Mouse (Mus musculus) neural tube, embryonic 15.5 days (tissue): Measurements from ENCODE around the gene Nfe2. TPM values are rescaled to one million over a fixed set of nuclear protein-coding genes. Genes with fewer than 3 reads are reported as not detected.
A peak's percentile ranks its signal among the peaks of the same experiment; 100 is the strongest.

ENCODE experiments used
- ATAC-seq: fragments of 200-750 bp; cut with Nextera tagmentation; 2 replicates; pipeline ENCODE4 v1.8.0; 2017; ENCODE audit warnings: mild to moderate bottlenecking, moderate TSS enrichment, moderate library complexity; ENCODE audit not compliant: low FRiP score
- H3K27ac ChIP-seq: fragments of 300-500 bp; sonication (generic); replicated peaks from 2 replicates; pipeline ENCODE4 v1.5.1; 2015; ENCODE audit warnings: mild to moderate bottlenecking, inconsistent platforms
- H3K27me3 ChIP-seq: fragments of 300-500 bp; sonication (generic); replicated peaks from 2 replicates; pipeline ENCODE4 v1.6.1; 2015; ENCODE audit warnings: inconsistent platforms
- H3K36me3 ChIP-seq: fragments of 300-500 bp; sonication (generic); 2 replicates; pipeline ENCODE4 v1.6.1; 2015; ENCODE audit warnings: inconsistent platforms
- H3K4me1 ChIP-seq: fragments of 300-500 bp; sonication (generic); 2 replicates; pipeline ENCODE4 v1.6.1; 2015; ENCODE audit warnings: inconsistent platforms
- H3K4me2 ChIP-seq: fragments of 300-500 bp; sonication (generic); 2 replicates; pipeline ENCODE4 v1.6.1; 2015; ENCODE audit warnings: inconsistent platforms, mild to moderate bottlenecking, moderate library complexity
- H3K4me3 ChIP-seq: fragments of 300-500 bp; sonication (generic); replicated peaks from 2 replicates; pipeline ENCODE4 v1.5.1; 2015; ENCODE audit warnings: mild to moderate bottlenecking, inconsistent platforms
- H3K9ac ChIP-seq: fragments of 300-500 bp; sonication (generic); replicated peaks from 2 replicates; pipeline ENCODE4 v1.6.1; 2015; ENCODE audit warnings: mild to moderate bottlenecking, inconsistent platforms
- H3K9me3 ChIP-seq: fragments of 300-500 bp; sonication (generic); replicated peaks from 2 replicates; pipeline ENCODE4 v1.6.1; 2016; ENCODE audit warnings: inconsistent platforms
- WGBS: fragments of 180-500 bp; shearing (Covaris S2); methylation state at CpG from one replicate; pipeline ENCODE4 v1.1.7; 2015; ENCODE audit warnings: mixed read lengths; 5-methylcytosine and 5-hydroxymethylcytosine counted together
- polyA plus RNA-seq: library from polyadenylated mRNA; unstranded; fragments of >200 nt; fragmentation: Nextera tagmentation; extraction: Ambion mirVana; gene quantifications from 2 replicates; pipeline ENCODE4 v1.2.1, GENCODE M21; 2015

The Nfe2 gene
- polyA plus RNA-seq, 1 experiment from 2014 or later = 0.99 TPM

GRCm38 (mm10) chr15:103228904-103229303 lies 29.3 kb downstream of the Nfe2 start:
- H3K9me3 ChIP-seq = no peaks in the 10 kb centered on the region
- no peaks in the 10 kb centered on the region for H3K36me3 ChIP-seq
- H3K27me3 ChIP-seq = no peaks in the 10 kb centered on the region
- H3K9ac ChIP-seq = no peak overlapping the region
- H3K4me2 ChIP-seq = no peak overlapping the region
- 0 out of 2 replicates have a peak, but pooled peaks cover 8% of the 10 kb centered on the region for H3K4me1 ChIP-seq
- no peak overlapping the region for H3K4me3 ChIP-seq
- 81% methylated on average over 2 of the region's 2 CpGs for WGBS
- ATAC-seq = no peak
- H3K27ac ChIP-seq = no peak overlapping the region

GRCm38 (mm10) chr15:103227572-103227971 lies 30.6 kb downstream of the Nfe2 start:
- 0 out of 2 replicates have a peak, but pooled peaks cover 8% of the 10 kb centered on the region for H3K4me1 ChIP-seq
- H3K27ac ChIP-seq = no peak overlapping the region
- WGBS = 90% methylated on average over 2 of the region's 2 CpGs
- ATAC-seq = no peak
- no peaks in the 10 kb centered on the region for H3K27me3 ChIP-seq
- H3K36me3 ChIP-seq = no peaks in the 10 kb centered on the region
- no peaks in the 10 kb centered on the region for H3K9me3 ChIP-seq
- H3K9ac ChIP-seq = no peak overlapping the region
- no peak overlapping the region for H3K4me2 ChIP-seq
- H3K4me3 ChIP-seq = no peak overlapping the region

DNA sequence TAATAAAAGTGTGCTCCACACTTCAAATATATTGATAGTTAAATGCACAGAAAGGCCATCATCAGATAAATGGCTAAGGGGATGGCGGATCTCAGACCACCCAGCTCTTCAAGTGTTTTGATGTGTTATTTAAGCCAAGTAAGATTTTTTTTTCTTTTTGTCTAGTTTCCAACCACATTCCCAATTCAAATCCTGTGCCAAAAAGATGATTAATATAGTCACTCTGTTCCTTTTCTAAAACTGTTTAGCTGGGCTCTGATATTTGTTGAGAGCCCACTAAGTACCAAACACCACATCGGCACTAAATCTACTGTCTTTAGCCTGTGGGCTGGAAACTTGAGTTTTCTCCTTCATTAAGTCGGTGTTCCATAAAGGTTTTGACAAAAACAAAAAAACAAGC lies 31.2 kb downstream of the Nfe2 start:
- WGBS = 75% methylated on average over 3 of the region's 3 CpGs
- no peak overlapping the region for H3K4me2 ChIP-seq

DNA sequence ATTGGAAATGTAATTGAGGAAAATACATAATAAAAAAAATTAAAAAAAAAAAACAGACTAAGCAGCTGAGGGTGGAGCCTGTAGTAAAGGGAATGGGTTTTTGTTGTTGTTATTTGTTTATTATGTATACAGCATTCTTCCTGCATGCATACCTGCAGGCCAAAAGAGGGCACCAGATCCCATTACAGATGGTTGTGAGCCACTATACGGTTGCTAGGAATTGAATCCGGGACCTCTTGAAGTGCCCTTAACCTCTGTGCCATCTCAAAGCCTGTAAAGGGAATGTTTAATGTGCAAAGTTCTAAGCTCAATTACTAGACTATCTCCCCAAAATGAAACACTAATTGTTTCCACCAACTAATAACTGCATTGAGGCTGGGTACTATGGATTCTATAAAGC lies 34.0 kb downstream of the Nfe2 start:
- peaks cover 18% of the 10 kb centered on the region; the same call in 1 of the 2 replicates for H3K4me1 ChIP-seq
- WGBS = 83% methylated on average over 2 of the region's 2 CpGs
- no peak overlapping the region for H3K27ac ChIP-seq
- H3K27me3 ChIP-seq = no peaks in the 10 kb centered on the region
- H3K4me2 ChIP-seq = no peak overlapping the region
- H3K9ac ChIP-seq = no peak overlapping the region
- H3K9me3 ChIP-seq = no peaks in the 10 kb centered on the region
- no peak overlapping the region for H3K4me3 ChIP-seq
- no peak for ATAC-seq
- no peaks in the 10 kb centered on the region for H3K36me3 ChIP-seq

More for the DNA sequence above, 31.2 kb downstream of the Nfe2 start:
- H3K9ac ChIP-seq = no peak overlapping the region
- H3K36me3 ChIP-seq = no peaks in the 10 kb centered on the region
- H3K27me3 ChIP-seq = no peaks in the 10 kb centered on the region
- no peaks in the 10 kb centered on the region for H3K9me3 ChIP-seq
- H3K4me3 ChIP-seq = no peak overlapping the region
- ATAC-seq = no peak
- 0 out of 2 replicates have a peak, but pooled peaks cover 8% of the 10 kb centered on the region for H3K4me1 ChIP-seq
- no peak overlapping the region for H3K27ac ChIP-seq

DNA sequence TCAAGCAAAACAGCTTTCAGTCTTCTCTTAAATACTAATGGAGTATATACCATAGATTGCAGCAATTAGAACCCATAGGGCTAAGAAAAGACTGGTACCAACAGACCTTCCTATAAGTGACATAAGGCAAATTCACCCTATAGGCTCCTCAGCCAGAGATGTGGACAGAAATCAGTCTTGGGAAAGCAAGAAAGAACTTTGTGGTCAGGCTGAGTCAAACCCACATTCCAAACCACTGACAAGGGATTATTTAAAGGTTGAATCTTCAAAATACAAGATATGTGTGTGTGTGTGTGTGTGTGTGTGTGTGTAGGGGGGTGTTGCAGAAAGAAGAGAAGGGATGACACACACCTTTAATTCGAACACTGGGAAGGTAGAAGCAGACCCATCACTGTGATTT lies 36.8 kb downstream of the Nfe2 start:
- Histone ChIP-seq H3K27me3 (no peaks in the 10 kb centered on the region), H3K4me2 (no peak overlapping the region), H3K4me1 (peaks cover 10% of the 10 kb centered on the region; the same call in 1 of the 2 replicates), H3K9ac (no peak overlapping the region), H3K4me3 (no peak overlapping the region), H3K36me3 (no peaks in the 10 kb centered on the region), H3K9me3 (no peaks in the 10 kb centered on the region), H3K27ac (peak overlapping the region; percentile 51)
- WGBS = 90% methylated on average over 1 of the region's 1 CpGs
- ATAC-seq = no peak

- no peaks in the 10 kb centered on the region for H3K36me3 ChIP-seq
- H3K27ac ChIP-seq = peak overlapping the region; percentile 51
- H3K9ac ChIP-seq = no peak overlapping the region
- H3K27me3 ChIP-seq = no peaks in the 10 kb centered on the region
- peaks cover 15% of the 10 kb centered on the region for H3K4me1 ChIP-seq
- H3K9me3 ChIP-seq = no peaks in the 10 kb centered on the region
- H3K4me2 ChIP-seq = no peak overlapping the region
- 34% methylated on average over 3 of the region's 3 CpGs for WGBS
- ATAC-seq = 0 out of 2 replicates have a peak, but pooled peaks have one; percentile 24
- no peak overlapping the region for H3K4me3 ChIP-seq
Observed at GRCm38 (mm10) chr15:103220785-103221184, 37.4 kb downstream of the Nfe2 start.

GRCm38 (mm10) chr15:103216052-103216451 lies 42.2 kb downstream of the Nfe2 start:
- Histone ChIP-seq H3K4me3 (no peak overlapping the region), H3K9ac (no peak overlapping the region), H3K9me3 (no peaks in the 10 kb centered on the region), H3K27ac (peak overlapping the region; percentile 86), H3K4me2 (peak overlapping the region; percentile 59), H3K4me1 (peaks cover 26% of the 10 kb centered on the region), H3K36me3 (peaks cover 12% of the 10 kb centered on the region), H3K27me3 (no peaks in the 10 kb centered on the region)
- 33% methylated on average over 2 of the region's 2 CpGs for WGBS
- no peak for ATAC-seq

DNA sequence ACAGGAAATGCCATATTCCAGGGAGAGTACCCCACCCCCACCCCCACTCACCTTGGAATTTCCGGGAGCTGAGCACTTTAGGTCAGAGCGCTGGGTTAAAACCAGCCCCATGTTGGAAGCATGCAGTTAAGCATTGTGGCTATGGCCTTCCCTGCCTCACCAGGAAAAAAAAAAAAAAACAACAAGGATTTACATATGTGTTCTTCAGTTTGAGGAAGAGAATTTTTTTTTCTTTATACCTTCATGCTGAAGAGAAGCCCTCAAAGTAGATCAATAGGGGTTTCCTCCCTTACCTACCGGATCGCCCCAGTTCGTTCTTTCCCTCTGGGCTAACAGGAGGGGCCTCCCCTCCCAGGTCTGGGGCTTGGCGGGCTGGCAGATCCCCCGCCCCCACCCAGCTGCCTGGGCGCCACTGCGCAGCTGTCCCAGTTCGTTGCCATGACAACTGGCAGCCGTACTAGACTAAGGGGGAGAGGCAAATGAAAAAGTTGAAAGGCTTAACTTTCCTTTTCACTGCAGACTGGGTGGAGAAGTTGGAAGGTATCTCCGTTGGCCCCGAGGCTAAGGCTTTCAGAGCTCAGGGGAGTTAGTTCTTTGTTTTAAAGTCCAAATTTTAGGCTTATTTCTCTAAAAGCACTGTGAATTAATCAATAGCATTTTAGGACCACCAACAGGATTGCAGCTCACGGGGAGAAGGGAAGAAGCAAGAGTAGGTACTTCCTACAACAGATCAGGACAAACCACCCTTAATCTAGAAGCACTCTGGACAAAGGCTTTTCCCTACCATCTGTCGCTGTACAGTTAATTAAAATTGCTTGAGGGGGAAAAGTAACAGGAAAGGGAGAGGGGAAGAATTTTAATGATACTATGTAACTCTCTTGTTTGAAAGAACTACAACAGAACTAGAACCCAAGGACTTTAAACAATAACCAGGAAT lies 43.0 kb downstream of the Nfe2 start:
- Histone ChIP-seq H3K27me3 (no peaks in the 10 kb centered on the region), H3K9me3 (no peaks in the 10 kb centered on the region), H3K4me2 (peak overlapping the region; percentile 59), H3K36me3 (peaks cover 20% of the 10 kb centered on the region), H3K4me1 (peaks cover 19% of the 10 kb centered on the region), H3K4me3 (peak overlapping the region; percentile 45), H3K9ac (peak overlapping the region; percentile 45), H3K27ac (peak overlapping the region; percentile 86)
- under 1% methylated on average over 15 of the region's 15 CpGs for WGBS
- peak; percentile 94 for ATAC-seq

GRCm38 (mm10) chr15:103214149-103214548 lies 44.1 kb downstream of the Nfe2 start:
- H3K4me2 ChIP-seq = peak overlapping the region; percentile 46
- peak overlapping the region; percentile 16 for H3K4me3 ChIP-seq
- no peaks in the 10 kb centered on the region for H3K9me3 ChIP-seq
- peaks cover 28% of the 10 kb centered on the region for H3K36me3 ChIP-seq
- H3K4me1 ChIP-seq = peaks cover 18% of the 10 kb centered on the region
- H3K27me3 ChIP-seq = no peaks in the 10 kb centered on the region
- 0 out of 2 replicates have a peak overlapping the region, but pooled peaks have one; percentile 7 for H3K9ac ChIP-seq
- no peak for ATAC-seq
- whole genome bisulfite sequencing = 15% methylated on average over 2 of the region's 2 CpGs
- peak overlapping the region; percentile 66 for H3K27ac ChIP-seq

- 59% methylated on average over 2 of the region's 2 CpGs for WGBS
- Histone ChIP-seq H3K27ac (no peak overlapping the region), H3K9me3 (no peaks in the 10 kb centered on the region)
Observed at GRCm38 (mm10) chr15:103205156-103205555, 53.0 kb downstream of the Nfe2 start.

DNA sequence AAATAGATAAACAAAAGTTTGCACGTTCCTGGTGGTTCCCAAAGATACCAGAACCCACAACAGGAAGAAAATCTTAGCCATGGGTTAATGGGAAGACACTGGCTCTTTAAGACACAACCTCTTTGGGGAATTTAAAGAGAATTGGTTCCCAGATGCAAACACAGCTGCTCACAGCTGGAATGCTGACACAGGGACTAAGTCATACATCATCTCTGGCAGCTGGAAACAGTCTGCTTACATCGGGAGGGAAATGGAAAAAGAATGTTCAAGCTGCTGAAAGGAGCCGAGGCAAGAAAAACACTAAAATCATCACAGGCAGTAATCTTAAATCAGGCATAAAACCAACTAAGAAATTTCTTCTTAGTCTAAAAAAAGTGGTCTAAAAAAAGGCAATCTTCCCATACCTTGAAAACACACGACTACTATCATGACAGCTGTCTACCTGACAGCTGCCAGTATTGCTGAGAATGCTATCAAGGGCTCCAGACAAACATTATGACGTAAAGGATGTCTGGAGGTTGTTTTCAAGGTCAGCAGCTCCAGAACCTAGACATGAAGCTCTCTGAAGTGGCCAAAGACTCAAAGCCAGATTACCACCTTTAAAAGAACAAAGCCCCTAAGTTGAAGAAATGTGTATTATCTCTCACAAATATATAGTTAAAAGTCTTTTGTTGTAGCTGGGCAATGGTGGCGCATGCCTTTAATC lies 56.0 kb downstream of the Nfe2 start:
- H3K36me3 ChIP-seq = peaks cover 39% of the 10 kb centered on the region
- no peaks in the 10 kb centered on the region for H3K9me3 ChIP-seq
- H3K9ac ChIP-seq = no peak overlapping the region
- peaks cover 11% of the 10 kb centered on the region for H3K4me1 ChIP-seq
- peak overlapping the region; percentile 60 for H3K27ac ChIP-seq
- no peak overlapping the region for H3K4me3 ChIP-seq
- no peak overlapping the region for H3K4me2 ChIP-seq
- H3K27me3 ChIP-seq = no peaks in the 10 kb centered on the region
- ATAC-seq = no peak
- 51% methylated on average over 6 of the region's 6 CpGs for WGBS

More at GRCm38 (mm10) chr15:103205156-103205555, 53.0 kb downstream of the Nfe2 start:
- ATAC-seq = no peak
- no peaks in the 10 kb centered on the region for H3K27me3 ChIP-seq
- H3K9ac ChIP-seq = no peak overlapping the region
- H3K4me1 ChIP-seq = peaks cover 11% of the 10 kb centered on the region
- no peak overlapping the region for H3K4me2 ChIP-seq
- peaks cover 32% of the 10 kb centered on the region for H3K36me3 ChIP-seq
- H3K4me3 ChIP-seq = no peak overlapping the region
